Mouse (Mus musculus) cerebellum, postnatal 25 days (tissue): ENCODE measurements at regions not wholly inside any gene's neighbourhood (a gene's known extent, or its start where the extent isn't known, plus 50 kb on each side); places are given as distances from the start of the nearest gene placed in this dataset.

Experiments used
- DNase-seq, 2 experiments: peaks; one replicate each; pipeline ENCODE4 v3.0.0; 2021; ENCODE audit warnings: mixed read lengths in 2 of 2

- no peak for DNase-seq
Measured at GRCm38 (mm10) chr12:9274181-9274580, 244.4 kb downstream of the Ttc32 start.

- DNase-seq = no peak
Measured at GRCm38 (mm10) chr12:9275697-9276096, 245.9 kb downstream of the Ttc32 start.

- no peak for DNase-seq
Measured at GRCm38 (mm10) chr12:9278735-9279134, 248.9 kb downstream of the Ttc32 start.

GRCm38 (mm10) chr12:9279893-9280605 lies 250.3 kb downstream of the Ttc32 start:
- DNase-seq = no peak

- DNase-seq = no peak
Measured at GRCm38 (mm10) chr12:9287271-9287670, 257.5 kb downstream of the Ttc32 start.

GRCm38 (mm10) chr12:9292656-9293055 lies 262.9 kb downstream of the Ttc32 start:
- DNase-seq = no peak

GRCm38 (mm10) chr12:9295211-9295610 lies 265.4 kb downstream of the Ttc32 start:
- DNase-seq = no peak

GRCm38 (mm10) chr12:9298848-9299655 lies 269.3 kb downstream of the Ttc32 start:
- no peak for DNase-seq

GRCm38 (mm10) chr12:9304146-9304545 lies 265.8 kb upstream of the Osr1 start:
- no peak for DNase-seq

- no peak for DNase-seq
Measured at GRCm38 (mm10) chr12:9337891-9338672, 231.8 kb upstream of the Osr1 start.

- DNase-seq = no peak
Measured at GRCm38 (mm10) chr12:9338801-9339231, 231.1 kb upstream of the Osr1 start.

GRCm38 (mm10) chr12:9340769-9341168 lies 229.1 kb upstream of the Osr1 start:
- no peak for DNase-seq

- no peak for DNase-seq
Measured at GRCm38 (mm10) chr12:9345359-9345758, 224.6 kb upstream of the Osr1 start.

GRCm38 (mm10) chr12:9355512-9355911 lies 214.4 kb upstream of the Osr1 start:
- DNase-seq = no peak

- DNase-seq = no peak
Measured at GRCm38 (mm10) chr12:9357856-9358255, 212.1 kb upstream of the Osr1 start.

GRCm38 (mm10) chr12:9358872-9359271 lies 211.0 kb upstream of the Osr1 start:
- DNase-seq = no peak

- DNase-seq = no peak
Measured at GRCm38 (mm10) chr12:9365931-9366330, 204.0 kb upstream of the Osr1 start.

GRCm38 (mm10) chr12:9368682-9369081 lies 201.2 kb upstream of the Osr1 start:
- DNase-seq = no peak

- DNase-seq = no peak
Measured at GRCm38 (mm10) chr12:9401956-9402355, 168.0 kb upstream of the Osr1 start.

GRCm38 (mm10) chr12:9404981-9405380 lies 164.9 kb upstream of the Osr1 start:
- DNase-seq = no peak

GRCm38 (mm10) chr12:9419311-9419710 lies 150.6 kb upstream of the Osr1 start:
- no peak for DNase-seq

GRCm38 (mm10) chr12:9430656-9431055 lies 139.3 kb upstream of the Osr1 start:
- DNase-seq = no peak

- no peak for DNase-seq
Measured at GRCm38 (mm10) chr12:9438575-9439161, 131.2 kb upstream of the Osr1 start.
